Mouse (Mus musculus): ENCODE data around the gene Acly.
A peak's percentile ranks its signal among the peaks of the same experiment; 100 is the strongest.

The Acly gene

DNA sequence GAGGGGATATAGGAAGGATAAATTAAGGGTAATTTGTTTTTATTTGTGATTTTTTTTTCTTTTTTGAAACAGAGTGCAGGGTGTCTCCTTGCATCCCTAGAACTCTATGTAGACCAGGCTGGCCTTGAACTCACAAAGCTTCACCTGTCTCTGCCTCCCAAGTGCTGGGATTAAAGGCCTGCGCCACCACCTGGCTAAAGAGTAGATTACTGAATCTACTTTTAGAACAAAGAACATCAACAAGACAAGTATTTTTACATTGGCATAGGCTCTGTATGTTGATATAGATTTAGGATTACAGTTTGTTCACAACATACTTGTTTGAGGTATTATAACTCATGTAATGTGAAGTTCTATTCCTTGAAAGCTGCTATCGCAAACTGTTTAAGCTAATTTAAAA lies 17.2 kb downstream of the Acly start:
- no peak for DNase-seq (ENCODE audit: low spot score in 2 of 2)

DNA sequence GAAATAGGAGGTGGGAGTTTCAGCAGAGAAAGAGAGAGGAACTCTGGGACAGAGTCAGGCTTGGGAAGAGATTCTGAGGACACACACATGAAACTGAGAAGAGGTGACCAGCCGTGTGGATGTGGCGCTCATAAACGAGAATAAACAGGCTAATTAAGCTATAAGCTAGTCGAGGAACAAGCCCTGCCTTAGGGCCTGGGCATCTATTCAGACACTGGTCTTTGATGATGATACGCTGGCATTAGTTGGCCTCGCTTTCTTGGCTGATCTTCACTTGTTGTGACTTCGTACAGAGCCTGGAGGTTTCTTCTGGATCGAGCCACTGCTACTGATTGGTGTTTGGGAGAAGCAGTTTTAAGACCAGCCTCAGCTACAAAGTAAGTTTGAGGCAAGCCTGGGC lies 21.8 kb downstream of the Acly start:
- DNase-seq (ENCODE audit: low spot score in 2 of 2), result no peak

DNA sequence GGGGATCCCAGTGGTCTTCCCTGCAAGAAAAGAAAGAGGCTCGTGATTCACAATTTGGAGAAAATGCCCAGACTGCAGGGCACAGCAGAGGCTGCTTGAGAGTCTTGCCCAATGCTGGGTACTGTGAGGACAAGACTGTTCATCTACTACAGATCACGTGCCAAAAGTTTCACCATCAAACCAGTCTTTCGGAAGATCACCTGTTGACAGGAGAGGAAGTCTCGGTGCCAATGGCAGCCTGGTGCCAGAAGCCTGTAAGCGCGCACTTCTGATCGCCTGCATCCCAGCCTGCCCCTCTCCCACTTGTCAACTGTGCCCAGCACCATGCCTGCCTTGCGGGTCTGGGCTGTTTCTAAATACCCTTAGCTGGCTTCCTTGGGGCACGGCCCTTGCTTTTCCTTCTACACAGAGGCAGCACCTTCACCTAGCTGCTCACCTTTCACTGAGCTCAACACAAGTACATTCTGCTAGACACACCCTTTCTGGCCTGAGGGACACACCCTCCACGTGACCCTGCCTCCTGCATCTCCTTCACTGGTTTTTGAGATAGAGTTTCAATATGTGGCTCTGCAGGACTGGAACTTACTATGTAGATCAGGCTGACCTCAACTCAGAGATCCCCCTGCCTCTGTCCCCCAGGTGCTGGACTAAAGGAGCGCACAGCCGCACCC lies 22.7 kb downstream of the Acly start:
- no peak for DNase-seq (ENCODE audit: low spot score in 2 of 2)

- DNase-seq (ENCODE audit: low spot score in 2 of 2), result no peak
These were observed 26.5 kb downstream of the Acly start for GRCm38 (mm10) chr11:100501321-100501720.

DNA sequence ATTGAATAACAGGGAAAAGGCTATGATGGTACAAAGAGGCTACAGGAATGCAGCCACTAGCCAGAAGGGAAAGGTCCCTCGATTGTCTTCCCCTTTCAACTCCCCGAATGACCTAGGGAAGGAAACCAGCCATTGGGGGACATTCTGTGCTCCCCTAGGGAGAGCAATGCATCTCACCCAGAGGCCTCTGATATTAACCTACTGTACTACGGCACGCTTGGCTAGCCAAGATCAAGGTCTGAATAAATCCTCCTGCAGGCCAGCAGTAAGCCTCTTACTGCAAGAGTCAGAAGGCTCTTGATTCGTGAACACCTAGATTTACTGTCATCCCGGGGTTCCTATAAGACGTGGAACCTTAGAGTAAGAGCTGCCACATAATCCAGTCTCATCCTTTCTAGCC lies 27.1 kb downstream of the Acly start:
- no peak for DNase-seq (ENCODE audit: low spot score in 2 of 2)

DNA sequence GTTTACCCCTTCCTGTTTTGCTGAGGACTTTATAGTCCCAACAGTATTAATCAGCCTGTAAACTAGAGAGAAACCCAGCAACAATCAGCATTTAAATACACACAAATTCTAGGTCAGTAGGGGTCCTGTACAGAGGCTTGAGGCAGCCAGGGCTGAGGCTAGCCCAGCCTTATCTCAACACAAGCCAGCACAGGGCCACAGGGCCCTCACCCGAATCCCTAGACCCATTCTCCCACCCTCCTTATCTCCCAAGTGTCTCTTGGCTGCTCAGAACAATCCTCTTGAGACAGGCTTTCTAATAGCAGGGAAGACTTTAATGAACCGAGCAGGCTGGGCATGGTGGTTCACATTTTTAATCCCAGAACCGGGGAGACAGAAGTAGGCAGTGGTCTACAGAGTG lies 27.6 kb downstream of the Acly start:
- no peak for DNase-seq (ENCODE audit: low spot score in 2 of 2)

DNA sequence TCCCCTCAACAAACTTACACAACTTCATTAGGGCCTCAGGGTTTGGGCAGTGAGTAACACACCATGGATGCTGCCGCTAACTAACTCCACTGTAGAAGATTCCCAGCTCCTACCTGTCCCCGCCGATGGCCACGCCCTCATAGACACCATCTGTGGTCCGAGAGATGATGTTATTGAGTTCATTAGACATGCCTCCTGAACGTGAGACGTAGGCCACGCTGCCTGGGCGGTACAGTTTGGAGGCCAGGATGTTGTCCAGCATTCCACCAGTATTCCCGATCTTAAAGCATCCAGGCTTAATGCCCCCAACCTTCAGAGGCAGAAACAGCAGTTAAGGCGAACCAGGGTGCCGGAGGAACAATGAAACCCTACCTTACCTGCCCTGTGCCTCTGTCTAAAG lies 34.0 kb downstream of the Acly start:
- no peak for DNase-seq (ENCODE audit: low spot score in 2 of 2)

DNA sequence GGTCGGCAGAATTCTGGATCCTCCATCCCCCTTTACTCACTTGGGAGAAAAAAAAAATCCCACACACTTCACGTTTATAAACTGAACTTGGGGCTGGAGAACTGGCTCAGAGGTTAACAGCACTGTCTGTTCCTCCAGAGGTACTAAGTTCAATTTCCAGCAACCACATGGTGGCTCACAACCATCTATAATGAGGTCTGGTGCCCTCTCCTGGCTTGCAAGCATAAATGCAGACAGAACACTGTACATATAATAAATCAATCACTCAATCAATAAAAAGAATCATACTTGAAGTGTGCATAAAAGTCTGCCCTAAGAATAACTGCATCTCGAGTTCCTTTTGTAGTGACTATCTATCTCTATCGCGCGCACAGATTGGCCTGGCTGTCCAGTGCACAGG lies 36.8 kb downstream of the Acly start:
- DNase-seq (ENCODE audit: low spot score in 2 of 2), result peak in 1 of 2 experiments; percentile 28

DNA sequence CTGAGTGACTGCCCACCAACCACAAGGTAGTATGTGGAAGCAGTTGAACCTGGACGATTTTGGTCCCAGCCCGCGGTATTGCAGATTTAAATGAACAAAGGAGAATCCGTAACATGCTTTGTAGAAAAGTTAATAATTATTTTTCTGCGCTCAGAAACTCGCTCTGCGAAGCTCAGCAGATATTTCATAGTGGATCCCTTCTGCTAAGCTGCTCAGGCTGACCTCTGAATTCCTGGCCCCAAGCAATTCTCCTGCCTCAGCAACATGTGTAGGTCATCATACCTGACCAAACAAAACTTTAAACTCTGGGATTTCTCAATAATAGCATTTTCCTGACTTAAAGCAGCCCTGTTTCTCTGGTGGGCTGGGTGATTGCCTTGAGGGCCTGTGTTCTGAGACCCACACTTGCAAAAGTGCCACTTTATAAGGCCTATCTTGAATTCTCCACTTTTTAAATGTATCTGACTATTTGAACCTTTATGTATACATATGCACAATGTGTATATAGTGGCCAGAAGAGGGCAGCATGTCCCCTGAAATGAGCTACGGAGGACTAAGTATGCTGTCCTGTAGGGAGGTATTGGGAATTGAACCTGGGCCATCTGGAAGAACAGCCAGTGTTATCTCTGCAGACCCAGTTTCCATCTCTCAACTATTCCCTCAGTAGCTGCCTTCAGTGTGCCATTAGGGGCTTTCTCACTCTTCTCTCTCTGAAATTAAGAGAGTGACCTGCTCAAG lies 41.8 kb downstream of the Acly start:
- peak in 1 of 2 experiments; percentile 49 for DNase-seq (ENCODE audit: low spot score in 2 of 2)

GRCm38 (mm10) chr11:100484461-100484860 lies 43.3 kb downstream of the Acly start:
- DNase-seq (ENCODE audit: low spot score in 2 of 2), result no peak

DNA sequence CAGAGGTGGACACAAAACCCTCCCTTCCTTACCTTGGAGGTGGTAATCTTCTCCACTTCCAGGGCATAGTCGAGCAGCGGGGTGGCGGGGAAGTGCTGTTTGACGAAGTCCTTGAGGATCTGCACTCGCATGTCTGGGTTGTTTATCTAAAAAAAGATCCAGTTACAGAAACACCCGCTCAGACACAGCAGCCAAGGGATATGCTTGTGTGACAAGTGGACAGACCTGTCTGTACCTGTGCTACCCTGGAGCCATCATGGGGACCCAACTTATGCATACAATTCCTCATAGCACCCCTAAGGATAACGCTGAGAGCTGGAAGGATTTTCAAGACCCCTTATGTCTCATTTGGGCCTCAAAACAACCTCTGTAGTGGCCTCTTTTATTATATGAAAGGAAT lies 48.6 kb downstream of the Acly start:
- no peak for DNase-seq (ENCODE audit: low spot score in 2 of 2)

DNA sequence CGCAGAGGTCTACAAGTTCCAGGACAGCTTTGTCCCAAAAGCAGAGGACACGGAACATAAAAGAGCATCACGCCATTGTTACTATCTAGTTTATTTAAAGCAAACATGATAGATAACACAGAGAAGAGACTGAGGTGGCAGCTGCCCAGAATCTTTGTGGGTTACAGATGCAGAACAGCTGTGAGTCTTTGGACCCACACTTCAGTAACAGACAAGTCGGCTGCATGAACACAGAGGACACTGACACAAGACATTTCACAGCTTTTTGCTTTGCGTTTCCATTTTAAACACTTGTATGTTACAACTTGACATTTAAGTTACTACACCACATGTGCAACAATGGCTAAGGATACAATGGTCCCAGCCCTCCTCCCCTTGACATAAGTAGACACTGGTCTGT lies 51.5 kb downstream of the Acly start:
- no peak for DNase-seq (ENCODE audit: low spot score in 2 of 2)

DNA sequence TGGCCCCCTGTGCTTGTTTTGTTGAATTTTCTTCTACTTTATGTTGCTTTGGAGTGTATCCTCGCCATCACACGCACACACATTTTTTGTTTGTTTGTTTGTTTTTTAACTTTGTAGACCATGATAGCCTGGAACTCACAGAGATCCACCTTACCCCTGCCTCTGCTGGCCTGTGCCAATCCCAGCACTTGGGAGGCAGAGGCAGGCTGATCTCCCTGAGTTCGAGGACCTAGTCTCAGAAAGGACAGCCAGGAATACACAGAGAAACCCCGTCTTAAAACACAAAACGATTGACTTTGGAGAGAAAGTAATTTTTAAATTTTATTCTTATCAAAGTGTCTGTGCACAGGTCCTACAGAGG lies 54.9 kb downstream of the Acly start:
- no peak for DNase-seq (ENCODE audit: low spot score in 2 of 2)

- peak; percentile 88 to 91 for DNase-seq (ENCODE audit: low spot score in 2 of 2)
These were observed 55.4 kb downstream of the Acly start, which contains the start of gene Klhl11 for GRCm38 (mm10) chr11:100472197-100472934. Gene Klhl11 (minus strand): TSS chr11:100472741.

- no peak for DNase-seq (ENCODE audit: low spot score in 2 of 2)
These were observed 56.2 kb downstream of the Acly start for GRCm38 (mm10) chr11:100471352-100472196.

- DNase-seq (ENCODE audit: low spot score in 2 of 2), result no peak
These were observed 62.0 kb downstream of the Acly start for GRCm38 (mm10) chr11:100465833-100466232.

- no peak for DNase-seq (ENCODE audit: low spot score in 2 of 2)
These were observed 62.5 kb downstream of the Acly start for GRCm38 (mm10) chr11:100465229-100465792.

DNA sequence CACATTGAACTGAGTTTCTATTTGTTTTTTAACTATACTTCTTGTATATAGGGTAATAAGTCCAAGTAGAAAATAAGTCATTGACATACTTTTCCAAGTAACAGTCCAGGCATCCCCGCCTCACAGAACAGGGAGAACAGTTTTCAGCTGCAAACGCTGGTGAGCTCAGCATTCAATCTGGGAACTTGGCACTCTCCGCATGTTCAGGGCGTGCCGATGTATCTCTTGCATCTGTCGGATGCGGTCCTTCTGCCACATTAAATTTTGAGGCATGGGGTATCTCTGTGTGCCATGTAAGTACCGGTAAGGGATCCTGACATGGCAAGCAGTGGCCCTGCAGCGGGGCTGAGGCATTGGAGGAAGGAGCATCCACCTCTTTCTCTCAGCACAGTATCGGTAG lies 65.1 kb downstream of the Acly start:
- no peak for DNase-seq (ENCODE audit: low spot score in 2 of 2)

- DNase-seq (ENCODE audit: low spot score in 2 of 2), result no peak
These were observed 70.1 kb downstream of the Acly start for GRCm38 (mm10) chr11:100457711-100458110.

GRCm38 (mm10) chr11:100457247-100457646 lies 70.6 kb downstream of the Acly start:
- DNase-seq (ENCODE audit: low spot score in 2 of 2), result no peak

- no peak for DNase-seq (ENCODE audit: low spot score in 2 of 2)
These were observed 85.2 kb downstream of the Acly start for GRCm38 (mm10) chr11:100442625-100443024.

DNA sequence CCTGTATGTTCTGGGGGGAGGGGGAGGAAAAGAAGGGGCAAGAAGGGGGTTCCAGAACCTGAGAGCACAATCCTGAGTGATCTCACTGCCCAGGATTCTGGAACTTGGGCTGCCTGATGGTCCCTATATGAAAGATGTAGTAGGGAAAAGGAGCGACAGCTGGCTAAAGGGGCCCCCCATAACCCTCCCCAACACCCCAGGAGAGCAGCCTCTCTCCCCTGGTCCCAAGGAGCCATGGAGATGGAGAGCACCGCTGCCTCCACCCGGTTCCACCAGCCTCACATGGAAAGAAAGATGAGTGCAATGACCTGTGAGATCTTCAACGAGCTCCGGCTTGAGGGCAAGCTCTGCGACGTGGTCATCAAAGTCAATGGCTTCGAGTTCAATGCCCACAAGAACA lies 86.0 kb downstream of the Acly start, which contains the start of the genes Nt5c3b and Klhl10:
Gene Nt5c3b (minus strand): TSS at position 12 of the 400 bp plus-strand sequence.
Gene Klhl10 (plus strand): TSS at position 121 of the 400 bp plus-strand sequence.
- DNase-seq (ENCODE audit: low spot score in 2 of 2), result no peak
